Mouse (Mus musculus): Measurements from ENCODE around the gene Nhlh2. TPM values are rescaled to one million over a fixed set of nuclear protein-coding genes. Genes with fewer than 3 reads are reported as not detected.

The Nhlh2 gene
- 9.3 and 9.6 TPM in 2 replicates for polyA plus RNA-seq (2012; rRNA removed)

GRCm38 (mm10) chr3:102009926-102010381 is at the start of gene Nhlh2:
Gene Nhlh2 (plus strand): TSS chr3:102010076.
- Histone ChIP-seq H3K4me1 (ENCODE audit: control insufficient read depth, insufficient read depth, low read length) (peaks cover 6% of the 10 kb centered on the region), H3K27ac (ENCODE audit: insufficient read depth, low read length) (peak within 1 kb of the TSS; percentile 90; the same call in 1 of the 2 replicates), H3K27me3 (ENCODE audit: control insufficient read depth, insufficient read depth, low read length) (no peaks in the 10 kb centered on the region), H3K4me3 (replicated peaks; ENCODE audit: insufficient read depth, low read depth, low read length) (peak within 1 kb of the TSS; percentile 97)
- peak; percentile 51 to 56 for DNase-seq
- 14% methylated on average over 2 of the region's 2 CpGs for WGBS
- no peak for TF ChIP-seq CTCF (IDR thresholded peaks at IDR 0.05; ENCODE audit: borderline replicate concordance, insufficient read depth, low read depth, low read length)
- peak; percentile 54; the same call in 1 of the 2 replicates for TF ChIP-seq POLR2A (IDR thresholded peaks at IDR 0.05; ENCODE audit: borderline replicate concordance, insufficient read depth, low read length)

- WGBS = 70% methylated on average over 15 of the region's 15 CpGs
- H3K27ac ChIP-seq (ENCODE audit: insufficient read depth, low read length) = no peak overlapping the region
- no peak overlapping the region for H3K4me3 ChIP-seq (replicated peaks; ENCODE audit: insufficient read depth, low read depth, low read length)
- H3K27me3 ChIP-seq (ENCODE audit: control insufficient read depth, insufficient read depth, low read length) = no peaks in the 10 kb centered on the region
- no peak for DNase-seq
- H3K4me1 ChIP-seq (ENCODE audit: control insufficient read depth, insufficient read depth, low read length) = no peaks in the 10 kb centered on the region
- no peak for TF ChIP-seq CTCF (IDR thresholded peaks at IDR 0.05; ENCODE audit: borderline replicate concordance, insufficient read depth, low read depth, low read length)
Observed at GRCm38 (mm10) chr3:101961146-101961835, 48.6 kb upstream of the Nhlh2 start.

- H3K4me3 ChIP-seq (replicated peaks; ENCODE audit: insufficient read depth, low read depth, low read length) = no peak overlapping the region
- no peak overlapping the region for H3K27ac ChIP-seq (ENCODE audit: insufficient read depth, low read length)
- no peaks in the 10 kb centered on the region for H3K27me3 ChIP-seq (ENCODE audit: control insufficient read depth, insufficient read depth, low read length)
- H3K4me1 ChIP-seq (ENCODE audit: control insufficient read depth, insufficient read depth, low read length) = no peaks in the 10 kb centered on the region
- no peak for DNase-seq
- 93% methylated on average over 9 of the region's 9 CpGs for WGBS
- TF ChIP-seq CTCF (IDR thresholded peaks at IDR 0.05; ENCODE audit: borderline replicate concordance, insufficient read depth, low read depth, low read length) (no peak), POLR2A (IDR thresholded peaks at IDR 0.05; ENCODE audit: borderline replicate concordance, insufficient read depth, low read length) (no peak)
Observed at GRCm38 (mm10) chr3:101963501-101963900, 46.4 kb upstream of the Nhlh2 start.

- Histone ChIP-seq H3K4me3 (replicated peaks; ENCODE audit: insufficient read depth, low read depth, low read length) (no peak overlapping the region), H3K27me3 (ENCODE audit: control insufficient read depth, insufficient read depth, low read length) (no peaks in the 10 kb centered on the region), H3K27ac (ENCODE audit: insufficient read depth, low read length) (no peak overlapping the region), H3K4me1 (ENCODE audit: control insufficient read depth, insufficient read depth, low read length) (no peaks in the 10 kb centered on the region)
- DNase-seq = no peak
- TF ChIP-seq POLR2A (IDR thresholded peaks at IDR 0.05; ENCODE audit: borderline replicate concordance, insufficient read depth, low read length) (no peak), CTCF (IDR thresholded peaks at IDR 0.05; ENCODE audit: borderline replicate concordance, insufficient read depth, low read depth, low read length) (no peak)
- WGBS = 78% methylated on average over 7 of the region's 7 CpGs
Observed at GRCm38 (mm10) chr3:101964352-101964751, 45.5 kb upstream of the Nhlh2 start.

GRCm38 (mm10) chr3:101966825-101967558 is 42.9 kb upstream of the Nhlh2 start:
- TF ChIP-seq POLR2A (IDR thresholded peaks at IDR 0.05; ENCODE audit: borderline replicate concordance, insufficient read depth, low read length) (no peak), CTCF (IDR thresholded peaks at IDR 0.05; ENCODE audit: borderline replicate concordance, insufficient read depth, low read depth, low read length) (no peak)
- Histone ChIP-seq H3K27ac (ENCODE audit: insufficient read depth, low read length) (no peak overlapping the region), H3K4me3 (replicated peaks; ENCODE audit: insufficient read depth, low read depth, low read length) (no peak overlapping the region), H3K27me3 (ENCODE audit: control insufficient read depth, insufficient read depth, low read length) (no peaks in the 10 kb centered on the region), H3K4me1 (ENCODE audit: control insufficient read depth, insufficient read depth, low read length) (no peaks in the 10 kb centered on the region)
- WGBS = 37% methylated on average over 3 of the region's 3 CpGs
- DNase-seq = no peak

GRCm38 (mm10) chr3:101975337-101975736 is 34.5 kb upstream of the Nhlh2 start:
- TF ChIP-seq CTCF (IDR thresholded peaks at IDR 0.05; ENCODE audit: borderline replicate concordance, insufficient read depth, low read depth, low read length) (no peak), POLR2A (IDR thresholded peaks at IDR 0.05; ENCODE audit: borderline replicate concordance, insufficient read depth, low read length) (no peak)
- DNase-seq = no peak
- Histone ChIP-seq H3K27ac (ENCODE audit: insufficient read depth, low read length) (no peak overlapping the region), H3K4me3 (replicated peaks; ENCODE audit: insufficient read depth, low read depth, low read length) (no peak overlapping the region), H3K4me1 (ENCODE audit: control insufficient read depth, insufficient read depth, low read length) (no peaks in the 10 kb centered on the region), H3K27me3 (ENCODE audit: control insufficient read depth, insufficient read depth, low read length) (no peaks in the 10 kb centered on the region)
- 53% methylated on average over 10 of the region's 10 CpGs for WGBS

GRCm38 (mm10) chr3:101978299-101978994 is 31.4 kb upstream of the Nhlh2 start:
- Histone ChIP-seq H3K4me1 (ENCODE audit: control insufficient read depth, insufficient read depth, low read length) (0 out of 2 replicates have a peak, but pooled peaks cover 2% of the 10 kb centered on the region), H3K27me3 (ENCODE audit: control insufficient read depth, insufficient read depth, low read length) (no peaks in the 10 kb centered on the region), H3K27ac (ENCODE audit: insufficient read depth, low read length) (no peak overlapping the region), H3K4me3 (replicated peaks; ENCODE audit: insufficient read depth, low read depth, low read length) (no peak overlapping the region)
- DNase-seq = no peak
- no peak for TF ChIP-seq CTCF (IDR thresholded peaks at IDR 0.05; ENCODE audit: borderline replicate concordance, insufficient read depth, low read depth, low read length)
- no peak for TF ChIP-seq POLR2A (IDR thresholded peaks at IDR 0.05; ENCODE audit: borderline replicate concordance, insufficient read depth, low read length)
- WGBS = 79% methylated on average over 10 of the region's 10 CpGs

Data from cerebellum, adult 2 months (tissue).